Mouse (Mus musculus) intestine, embryonic 14.5 days (tissue): ENCODE results near the gene Cntnap1. TPM values are rescaled to one million over a fixed set of nuclear protein-coding genes. Genes with fewer than 3 reads are reported as not detected.

ENCODE experiments used
- ATAC-seq: fragments of 200-750 bp; cut with Nextera tagmentation; replicated peaks from 2 replicates; pipeline ENCODE4 v1.8.0; 2017; ENCODE audit warnings: low read depth, moderate number of reproducible peaks, moderate TSS enrichment, moderate library complexity; ENCODE audit not compliant: low FRiP score, low TSS enrichment
- DNase-seq: peaks from one replicate; pipeline ENCODE4 v3.0.0-alpha.2; 2018; ENCODE audit warnings: low spot score
- H3K27ac ChIP-seq: fragments of 300-500 bp; sonication (generic); 2 replicates; pipeline ENCODE4 v1.5.1; 2014; ENCODE audit warnings: low read depth, mild to moderate bottlenecking, control low read depth
- H3K27me3 ChIP-seq: fragments of 300-500 bp; sonication (generic); replicated peaks from 2 replicates; pipeline ENCODE4 v1.6.1; 2014; ENCODE audit warnings: low read length, control low read depth; ENCODE audit not compliant: control insufficient read depth, insufficient read depth
- H3K36me3 ChIP-seq: fragments of 300-500 bp; sonication (generic); 2 replicates; pipeline ENCODE4 v1.6.1; 2014; ENCODE audit warnings: low read length, control low read depth; ENCODE audit not compliant: control insufficient read depth, insufficient read depth
- H3K4me1 ChIP-seq: fragments of 300-500 bp; sonication (generic); replicated peaks from 2 replicates; pipeline ENCODE4 v1.6.1; 2014; ENCODE audit warnings: low read length, control low read depth, mixed read lengths; ENCODE audit not compliant: control insufficient read depth, insufficient read depth
- H3K4me2 ChIP-seq: fragments of 300-500 bp; sonication (generic); 2 replicates; pipeline ENCODE4 v1.6.1; 2014; ENCODE audit warnings: low read length
- H3K4me3 ChIP-seq: fragments of 300-500 bp; sonication (generic); 2 replicates; pipeline ENCODE4 v1.5.1; 2014; ENCODE audit warnings: low read depth, low read length, control low read depth, mixed read lengths
- H3K9ac ChIP-seq: fragments of 300-500 bp; sonication (generic); 2 replicates; pipeline ENCODE4 v1.6.1; 2014; ENCODE audit warnings: mild to moderate bottlenecking, low read length
- H3K9me3 ChIP-seq: fragments of 300-500 bp; sonication (generic); 2 replicates; pipeline ENCODE4 v1.6.1; 2016; ENCODE audit warnings: low read length, control low read depth; ENCODE audit not compliant: control insufficient read depth
- WGBS: fragments of 180-500 bp; shearing (Covaris S2); extraction: QIAGEN DNeasy Blood & Tissue Kit; methylation state at CpG from one replicate; pipeline ENCODE4 v1.1.7; 2014; 5-methylcytosine and 5-hydroxymethylcytosine counted together
- polyA plus RNA-seq: library from polyadenylated mRNA; unstranded; fragments of >200 nt; fragmentation: Nextera tagmentation; extraction: Ambion mirVana; gene quantifications from 2 replicates; pipeline ENCODE4 v1.2.1, GENCODE M21; 2014

Cntnap1 gene
- polyA plus RNA-seq, 1 experiment from 2014 or later: 1.4 TPM

- under 1% methylated on average over 31 of the region's 31 CpGs for WGBS
- peaks cover 46% of the 10 kb centered on the region for H3K4me1 ChIP-seq
- peak; percentile 88 for DNase-seq
Measured at GRCm38 (mm10) chr11:101171721-101172433, 1.6 kb downstream of the Cntnap1 start.

GRCm38 (mm10) chr11:101172434-101172815, 2.1 kb downstream of the Cntnap1 start:
- peaks cover 50% of the 10 kb centered on the region for H3K4me1 ChIP-seq
- H3K4me3 ChIP-seq: peak overlapping the region; percentile 41
- ATAC-seq (no peak), DNase-seq (no peak)
- H3K9me3 ChIP-seq: no peaks in the 10 kb centered on the region
- peak overlapping the region; percentile 43 for H3K9ac ChIP-seq
- H3K36me3 ChIP-seq: peaks cover 7% of the 10 kb centered on the region
- peak overlapping the region; percentile 85 for H3K27ac ChIP-seq
- peaks cover 35% of the 10 kb centered on the region for H3K27me3 ChIP-seq
- WGBS: 19% methylated on average over 5 of the region's 5 CpGs
- H3K4me2 ChIP-seq: peak overlapping the region; percentile 64

More at GRCm38 (mm10) chr11:101171721-101172433, 1.6 kb downstream of the Cntnap1 start:
- peaks cover 12% of the 10 kb centered on the region for H3K36me3 ChIP-seq
- peak overlapping the region; percentile 64 for H3K4me2 ChIP-seq
- H3K9me3 ChIP-seq: no peaks in the 10 kb centered on the region
- H3K4me3 ChIP-seq: peak overlapping the region; percentile 41
- H3K27ac ChIP-seq: peak overlapping the region; percentile 85
- peak; percentile 36; the same call in 1 of the 2 replicates for ATAC-seq
- H3K9ac ChIP-seq: peak overlapping the region; percentile 43
- peaks cover 35% of the 10 kb centered on the region for H3K27me3 ChIP-seq

DNA sequence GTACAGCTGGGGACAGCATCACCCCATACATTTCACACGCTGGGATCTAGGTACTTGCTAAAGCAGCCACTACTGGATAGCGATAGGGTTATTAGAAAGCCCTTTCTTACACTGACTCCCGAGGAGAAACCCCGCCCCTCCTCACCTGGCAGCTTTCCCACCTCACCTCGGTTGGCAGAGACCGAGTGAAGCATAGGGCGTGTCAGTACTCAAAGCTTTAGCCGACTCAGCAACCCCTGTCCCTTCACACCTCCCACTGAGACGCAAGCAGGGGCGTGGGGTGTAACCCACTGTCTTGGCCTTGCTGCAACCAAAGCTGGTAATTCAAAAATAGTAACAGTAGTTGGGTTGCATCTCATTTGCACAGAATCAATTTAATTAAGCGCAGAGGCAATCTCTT, 2.8 kb downstream of the Cntnap1 start:
- Histone ChIP-seq H3K4me1 (peaks cover 50% of the 10 kb centered on the region), H3K4me2 (peak overlapping the region; percentile 64), H3K4me3 (peak overlapping the region; percentile 29)

GRCm38 (mm10) chr11:101173631-101174388, 3.5 kb downstream of the Cntnap1 start:
- H3K36me3 ChIP-seq: no peaks in the 10 kb centered on the region
- peaks cover 50% of the 10 kb centered on the region for H3K4me1 ChIP-seq
- DNase-seq (peak; percentile 90), ATAC-seq (peak; percentile 51)
- H3K4me3 ChIP-seq: peak overlapping the region; percentile 29
- H3K27me3 ChIP-seq: peaks cover 35% of the 10 kb centered on the region
- no peaks in the 10 kb centered on the region for H3K9me3 ChIP-seq
- H3K27ac ChIP-seq: peak overlapping the region; percentile 40; the same call in 1 of the 2 replicates
- peak overlapping the region; percentile 64 for H3K4me2 ChIP-seq
- peak overlapping the region; percentile 25; the same call in 1 of the 2 replicates for H3K9ac ChIP-seq
- 1% methylated on average over 61 of the region's 61 CpGs for WGBS

More for the DNA sequence above, 2.8 kb downstream of the Cntnap1 start:
- Histone ChIP-seq H3K27me3 (peaks cover 35% of the 10 kb centered on the region), H3K9me3 (no peaks in the 10 kb centered on the region), H3K27ac (peak overlapping the region; percentile 40; the same call in 1 of the 2 replicates), H3K9ac (no peak overlapping the region), H3K36me3 (no peaks in the 10 kb centered on the region)
- WGBS: 12% methylated on average over 11 of the region's 11 CpGs
- no peak for ATAC-seq
- no peak for DNase-seq

DNA sequence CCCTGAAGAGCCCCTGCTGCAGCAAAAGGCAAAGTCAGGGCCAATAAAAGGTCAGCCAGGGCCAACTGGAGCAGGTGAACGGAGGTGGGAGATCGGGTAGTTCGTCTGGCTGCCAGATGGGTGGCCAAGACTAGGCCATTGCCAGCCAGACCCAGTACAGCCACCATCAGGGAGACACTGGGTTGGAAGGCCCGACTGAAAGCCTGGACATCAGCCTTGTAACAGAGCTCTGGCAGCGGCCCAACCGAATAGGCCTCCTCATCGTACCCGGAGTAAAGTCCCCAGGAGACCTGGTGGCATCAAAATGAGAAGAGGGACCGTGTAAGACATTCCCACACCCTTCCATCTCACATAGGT, 4.0 kb downstream of the Cntnap1 start:
- Histone ChIP-seq H3K4me3 (peak overlapping the region; percentile 29), H3K4me1 (peaks cover 45% of the 10 kb centered on the region), H3K9me3 (no peaks in the 10 kb centered on the region), H3K4me2 (peak overlapping the region; percentile 64), H3K27me3 (peaks cover 37% of the 10 kb centered on the region), H3K9ac (no peak overlapping the region), H3K27ac (no peak overlapping the region), H3K36me3 (no peaks in the 10 kb centered on the region)
- ATAC-seq (no peak), DNase-seq (no peak)
- WGBS: 31% methylated on average over 9 of the region's 9 CpGs

- 22% methylated on average over 14 of the region's 14 CpGs for WGBS
- no peak within 1 kb of the TSS for H3K27ac ChIP-seq
Measured at GRCm38 (mm10) chr11:101174851-101175628, 4.7 kb downstream of the Cntnap1 start, which contains the start of gene Ccr10. Gene Ccr10, minus strand, starts transcription at chr11:101175443.

GRCm38 (mm10) chr11:101175636-101176116, 5.4 kb downstream of the Cntnap1 start:
- Histone ChIP-seq H3K4me2 (peak overlapping the region; percentile 51), H3K36me3 (no peaks in the 10 kb centered on the region), H3K4me3 (peak overlapping the region; percentile 28; the same call in 1 of the 2 replicates), H3K27me3 (peaks cover 38% of the 10 kb centered on the region), H3K9me3 (no peaks in the 10 kb centered on the region), H3K9ac (no peak overlapping the region), H3K4me1 (peaks cover 39% of the 10 kb centered on the region), H3K27ac (no peak overlapping the region)
- WGBS: 11% methylated on average over 11 of the region's 11 CpGs
- DNase-seq (no peak), ATAC-seq (no peak)

More at GRCm38 (mm10) chr11:101174851-101175628, 4.7 kb downstream of the Cntnap1 start, which contains the start of gene Ccr10:
- Histone ChIP-seq H3K27me3 (peaks cover 38% of the 10 kb centered on the region), H3K4me1 (peaks cover 39% of the 10 kb centered on the region), H3K4me2 (peak within 1 kb of the TSS; percentile 64), H3K4me3 (peak within 1 kb of the TSS; percentile 29), H3K9me3 (no peaks in the 10 kb centered on the region), H3K9ac (no peak within 1 kb of the TSS), H3K36me3 (no peaks in the 10 kb centered on the region)
- ATAC-seq (no peak), DNase-seq (no peak)

- H3K4me3 ChIP-seq: peak overlapping the region; percentile 28
- ATAC-seq (no peak), DNase-seq (peak; percentile 74)
- H3K4me2 ChIP-seq: peak overlapping the region; percentile 51
- no peak overlapping the region for H3K9ac ChIP-seq
- H3K4me1 ChIP-seq: peaks cover 39% of the 10 kb centered on the region
- under 1% methylated on average over 25 of the region's 25 CpGs for WGBS
- H3K27me3 ChIP-seq: peaks cover 38% of the 10 kb centered on the region
- H3K36me3 ChIP-seq: no peaks in the 10 kb centered on the region
- H3K9me3 ChIP-seq: no peaks in the 10 kb centered on the region
- no peak overlapping the region for H3K27ac ChIP-seq
Measured at GRCm38 (mm10) chr11:101176117-101176691, 5.9 kb downstream of the Cntnap1 start.
